Mouse (Mus musculus) c-Kit-negative CD71-positive TER-119-positive erythroid progenitor cells, embryonic 14.5 days (primary cell): ENCODE data around the gene Zbed5.
"Not testable (repeated sequence)": the region's sequence is repeated elsewhere in the genome, so short reads cannot be mapped to it uniquely, and the experiment has no call there.

ENCODE experiments used
- DNase-seq: peaks from one replicate; pipeline ENCODE4 v3.0.0-alpha.2; 2013; ENCODE audit warnings: low read depth, low spot score

The Zbed5 gene

DNA sequence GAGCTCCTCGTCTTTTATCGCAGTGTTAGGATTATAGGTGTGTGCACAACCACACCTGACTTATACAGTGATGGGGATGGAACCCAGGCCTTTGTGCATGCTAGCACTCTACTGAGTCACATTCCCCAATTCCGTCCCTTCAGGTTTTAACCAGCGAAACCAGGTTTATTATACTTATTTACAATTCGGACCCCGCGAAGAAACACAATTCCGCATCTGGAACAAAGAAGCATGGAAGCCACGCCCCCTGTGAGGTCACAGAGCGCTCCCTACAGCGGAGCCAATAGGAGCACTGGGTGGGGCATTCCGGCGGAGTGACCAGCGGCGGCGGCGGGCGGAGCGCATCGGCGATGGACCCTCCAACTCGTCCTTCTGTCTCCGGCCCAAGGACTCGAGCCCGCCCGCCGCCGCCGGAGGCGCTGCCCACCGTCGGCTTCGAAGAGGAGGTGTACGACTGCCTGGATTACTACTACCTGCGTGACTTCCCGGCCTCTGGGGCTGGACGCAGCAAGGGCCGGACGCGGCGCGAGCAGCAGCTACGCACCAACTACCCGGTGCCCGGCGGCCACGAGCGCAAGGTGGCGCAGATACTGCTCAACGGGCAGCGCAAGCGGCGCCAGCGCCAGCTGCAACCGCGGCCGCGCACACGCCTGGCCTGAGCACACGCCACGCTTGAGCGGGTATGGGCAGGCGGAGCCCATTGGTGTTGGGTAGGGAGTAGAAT is 12.9 kb downstream of the Zbed5 start, which contains the start of gene Nupr1l:
Gene Nupr1l, plus strand, starts transcription at position 299 of the 724 bp plus-strand sequence.
- DNase-seq: peak; percentile 64

DNA sequence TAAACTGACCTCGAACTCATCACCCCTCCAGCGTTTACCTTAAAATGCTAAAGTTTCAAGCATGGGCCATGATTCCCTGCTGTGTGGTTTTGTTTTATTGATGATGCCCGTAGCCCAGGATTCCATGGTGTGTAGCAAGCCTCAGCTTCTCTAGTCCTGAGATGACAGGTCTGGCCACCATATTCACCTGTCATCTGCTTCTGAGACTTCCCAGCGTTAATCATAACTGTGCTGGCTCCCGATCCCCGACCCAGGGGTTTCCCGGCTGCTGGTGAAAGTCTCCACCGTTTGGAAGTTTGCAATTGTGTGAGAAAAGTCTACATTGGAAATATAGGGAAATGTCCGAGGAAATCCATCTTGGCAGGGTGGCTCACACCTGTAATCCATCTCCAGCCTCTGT is 13.6 kb downstream of the Zbed5 start:
- DNase-seq: no peak

DNA sequence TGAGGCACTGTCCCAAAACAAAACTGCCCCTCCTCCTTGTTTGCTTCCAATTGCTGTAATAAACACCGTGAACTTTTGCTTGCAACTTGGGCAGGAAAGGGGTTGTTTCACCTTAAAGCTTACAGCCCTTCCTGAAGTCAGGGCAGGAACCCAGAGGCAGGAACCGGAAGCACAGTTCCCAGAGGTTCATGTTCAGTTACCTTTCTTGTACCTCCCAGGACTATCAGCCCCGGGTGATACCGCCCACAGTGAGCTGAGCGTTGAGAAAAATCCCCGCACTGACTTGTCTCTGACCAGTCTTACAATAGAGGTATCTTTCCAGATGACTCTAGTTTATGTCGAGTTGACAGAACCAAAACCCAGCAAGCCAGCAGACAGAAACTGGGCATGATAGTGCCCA is 14.1 kb downstream of the Zbed5 start:
- no peak for DNase-seq

DNA sequence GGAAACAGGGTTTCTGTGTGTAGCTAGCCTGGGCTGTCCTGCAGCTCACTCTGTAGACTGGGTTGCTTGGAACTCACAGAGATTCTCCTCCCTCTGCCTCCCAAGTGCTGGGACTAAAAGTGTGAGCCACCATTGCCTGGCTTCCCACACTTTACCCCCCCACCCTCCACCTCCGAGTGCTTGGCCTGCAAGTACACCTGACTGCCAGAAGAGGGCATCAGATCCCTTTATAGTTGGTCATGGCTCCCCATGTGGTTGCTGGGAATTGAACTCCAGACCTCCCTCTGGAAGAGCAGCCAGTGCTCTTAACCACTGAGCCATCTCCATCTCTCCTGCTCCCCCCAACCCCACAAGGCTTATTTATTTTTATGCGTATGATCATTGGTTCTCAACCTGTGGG is 18.5 kb downstream of the Zbed5 start:
- DNase-seq: no peak

DNA sequence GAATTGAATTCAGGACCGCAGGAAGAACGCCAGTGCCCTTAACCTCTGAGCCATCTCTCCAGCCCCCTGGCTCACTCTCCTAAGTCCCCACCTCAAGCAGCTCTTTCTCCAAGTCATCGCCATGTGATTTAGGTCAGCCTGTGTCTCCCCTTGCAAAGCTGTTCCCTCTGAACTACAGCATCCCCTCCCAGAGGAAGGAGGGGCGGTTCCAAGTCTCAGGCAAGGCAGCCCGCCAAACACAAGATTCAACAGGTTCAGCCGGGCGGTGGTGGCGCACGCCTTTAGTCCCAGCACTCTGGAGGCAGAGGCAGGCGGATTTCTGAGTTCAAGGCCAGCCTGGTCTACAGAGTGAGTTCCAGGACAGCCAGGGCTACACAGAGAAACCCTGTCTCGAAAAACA is 20.0 kb downstream of the Zbed5 start:
- DNase-seq: not testable (repeated sequence)

- DNase-seq: no peak
Observed at GRCm38 (mm10) chr5:129918065-129918651, 22.6 kb downstream of the Zbed5 start.

DNA sequence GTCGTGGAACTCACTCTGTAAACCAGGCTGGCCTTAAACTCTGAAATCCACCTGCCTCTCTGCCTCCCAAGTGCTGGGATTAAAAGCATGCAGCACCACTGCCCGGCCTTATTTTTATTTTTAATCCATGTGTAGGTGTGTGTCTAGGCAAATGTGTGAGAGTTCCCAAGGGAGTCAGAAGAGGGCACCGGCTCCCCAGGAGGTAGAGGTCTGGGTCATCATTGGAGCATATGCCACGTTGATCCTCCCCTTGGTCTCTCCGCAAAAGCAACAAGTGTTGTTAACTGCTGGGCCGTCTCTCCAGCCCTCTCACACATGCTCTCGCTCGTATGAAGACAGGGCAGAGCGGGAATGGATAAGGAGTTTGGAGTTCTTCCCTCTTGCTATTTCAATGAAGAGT is 23.2 kb downstream of the Zbed5 start:
- no peak for DNase-seq

- no peak for DNase-seq
Observed at GRCm38 (mm10) chr5:129919320-129919719, 23.8 kb downstream of the Zbed5 start.

DNA sequence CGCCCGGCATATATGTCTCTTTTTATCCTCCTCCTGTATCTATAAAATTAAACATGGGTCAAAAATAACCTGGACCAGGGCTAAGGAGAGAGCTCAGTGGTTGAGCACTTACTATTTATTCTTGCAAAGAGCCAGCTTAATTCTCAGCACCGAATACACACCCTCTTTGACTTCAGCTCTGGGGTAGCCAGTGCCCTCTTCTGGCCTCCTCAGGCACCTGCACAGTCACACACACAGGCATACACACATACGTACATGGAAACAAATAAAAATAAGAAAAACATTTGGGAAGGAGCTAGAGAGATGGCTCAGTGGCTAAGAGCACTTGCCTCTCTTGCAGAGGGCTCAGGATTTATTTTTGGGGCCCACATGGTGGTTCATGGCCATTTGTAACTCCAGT is 26.4 kb downstream of the Zbed5 start:
- DNase-seq: no peak

DNA sequence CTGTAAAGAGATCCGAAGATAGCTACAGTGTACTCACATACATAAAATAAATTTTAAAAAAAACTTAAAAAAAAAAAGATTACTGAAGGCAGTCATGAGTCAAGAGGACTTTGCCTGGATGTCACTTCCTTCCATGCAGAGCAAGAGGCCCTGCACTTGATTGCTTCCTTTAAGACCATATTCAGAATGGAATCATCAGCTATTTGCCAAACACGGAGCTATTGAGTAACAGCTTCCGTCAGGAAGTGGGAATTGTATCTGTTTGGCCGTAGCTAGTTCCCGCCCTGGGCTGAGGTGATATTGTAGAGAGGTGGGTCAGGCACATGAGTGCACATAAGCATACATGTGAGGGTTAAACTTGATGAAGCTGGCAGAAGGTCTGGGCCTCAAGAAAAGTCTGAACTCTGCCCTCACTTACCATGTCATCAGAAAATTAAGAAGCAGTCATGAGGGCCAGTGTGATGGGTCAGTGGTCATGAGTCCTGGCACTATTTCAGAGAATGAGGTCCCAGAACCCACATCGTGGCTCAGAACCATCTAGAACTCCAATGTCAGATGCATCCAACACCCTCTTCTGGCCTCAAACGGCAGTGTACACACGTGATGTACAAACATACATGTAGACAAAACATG is 29.4 kb downstream of the Zbed5 start:
- no peak for DNase-seq

- no peak for DNase-seq
Observed at GRCm38 (mm10) chr5:129925933-129926332, 30.4 kb downstream of the Zbed5 start.

- DNase-seq: no peak
Observed at GRCm38 (mm10) chr5:129929924-129930855, 34.7 kb downstream of the Zbed5 start.

GRCm38 (mm10) chr5:129936941-129937340 is 41.4 kb downstream of the Zbed5 start:
- no peak for DNase-seq

DNA sequence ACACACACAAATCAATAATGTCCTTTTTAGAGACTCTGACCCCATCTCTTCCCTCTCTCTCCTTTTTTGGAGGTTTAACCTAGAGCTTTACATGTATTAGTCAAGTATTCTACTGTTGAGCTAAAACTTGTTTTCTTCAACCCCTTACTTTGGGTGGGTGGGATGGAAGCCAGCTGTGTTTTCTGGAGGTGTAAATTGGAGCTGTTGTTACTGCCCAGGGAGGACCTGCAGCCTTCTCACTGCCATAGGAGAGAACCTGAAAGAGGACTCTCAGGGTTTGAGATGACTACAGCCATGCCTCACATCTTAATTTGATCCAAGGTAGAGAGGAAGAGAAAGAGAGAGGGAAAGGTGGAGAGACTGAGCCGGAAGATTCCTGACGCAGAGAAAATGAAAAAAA is 44.8 kb downstream of the Zbed5 start:
- no peak for DNase-seq

DNA sequence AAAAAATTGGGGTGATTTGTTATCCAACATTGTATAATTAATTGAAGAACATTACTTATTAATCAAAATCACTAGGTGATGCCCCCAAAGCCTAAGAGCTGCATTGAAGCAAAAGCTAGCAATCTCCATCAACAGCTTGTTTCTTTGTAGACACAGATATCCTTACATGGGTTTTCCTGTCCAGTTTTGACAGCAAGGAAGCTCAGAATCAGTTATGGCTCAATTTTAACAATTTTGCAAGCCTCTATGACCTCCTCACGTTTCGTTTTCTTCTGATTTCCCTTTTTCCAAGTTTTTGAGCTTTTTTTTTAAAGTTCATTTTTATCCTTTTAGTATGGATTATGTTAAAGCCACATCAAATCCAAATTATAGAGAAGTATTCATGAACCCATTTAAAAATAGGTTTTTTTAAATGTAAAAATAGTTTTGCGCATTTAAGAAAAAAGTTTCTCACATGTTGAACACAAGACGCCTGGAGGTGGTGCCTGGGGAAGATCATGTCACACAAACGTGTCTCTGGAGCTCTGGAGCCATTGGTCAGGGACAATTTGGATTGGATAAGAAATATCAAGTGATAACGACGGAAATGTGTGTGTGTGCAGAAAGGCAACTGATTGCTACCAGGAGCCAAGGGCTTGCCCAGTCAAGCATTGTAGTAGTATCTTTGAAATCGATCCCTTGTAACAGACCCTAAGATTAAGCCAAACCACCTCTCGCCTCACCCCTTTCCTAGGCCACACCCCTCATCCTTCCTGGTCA is 45.4 kb downstream of the Zbed5 start:
- no peak for DNase-seq

- peak; percentile 99 for DNase-seq
Observed at GRCm38 (mm10) chr5:129941495-129942045, 46.0 kb downstream of the Zbed5 start, which contains the start of gene Vkorc1l1. Vkorc1l1 (plus strand) TSS chr5:129941970.

- not testable (repeated sequence) for DNase-seq
Observed at GRCm38 (mm10) chr5:129942073-129942939, 46.8 kb downstream of the Zbed5 start.

DNA sequence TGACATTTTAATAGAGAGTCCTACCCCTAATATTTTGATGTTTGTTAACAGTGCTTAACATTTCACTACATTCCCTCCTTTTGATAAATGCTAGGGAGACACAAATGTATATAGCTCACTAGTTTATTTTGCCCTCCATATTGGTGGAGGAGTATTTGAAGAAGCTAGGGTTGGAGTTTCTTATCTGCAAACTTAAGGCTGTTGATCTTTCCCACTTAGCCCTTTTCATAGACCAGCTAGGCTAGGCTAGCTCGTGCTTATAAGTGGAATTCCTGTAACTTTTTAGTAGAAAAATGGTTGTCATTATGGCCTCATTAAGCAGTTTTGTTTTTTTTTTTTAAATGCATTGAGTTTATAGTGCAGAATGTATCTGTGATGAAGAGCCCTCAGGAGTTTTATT is 47.9 kb downstream of the Zbed5 start:
- no peak for DNase-seq

DNA sequence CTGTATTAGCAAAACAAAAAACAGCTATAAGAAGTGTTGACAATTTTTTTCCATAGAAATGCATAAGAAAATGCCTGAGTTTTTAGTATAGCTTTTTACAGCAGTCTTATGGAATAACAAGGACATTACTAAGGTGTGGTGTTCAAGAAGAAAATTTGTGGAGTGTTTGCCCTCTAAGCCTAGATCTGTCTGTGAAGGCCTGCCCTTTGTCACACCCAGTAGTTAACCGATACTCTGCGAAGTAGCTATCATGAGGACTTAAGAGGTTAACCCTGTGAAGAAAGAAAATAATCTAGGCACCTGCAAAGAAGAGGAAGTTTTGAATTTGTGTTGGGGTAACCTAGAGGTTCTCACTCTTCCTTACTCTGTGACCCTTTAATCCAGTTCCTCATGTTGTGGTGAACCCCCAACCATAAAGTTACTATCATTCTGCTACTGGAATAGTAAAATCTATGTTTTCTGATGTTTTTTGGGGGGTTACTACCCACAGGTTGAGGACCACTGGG is 52.1 kb downstream of the Zbed5 start:
- DNase-seq: no peak

- DNase-seq: no peak
Observed at GRCm38 (mm10) chr5:129952143-129952542, 56.6 kb downstream of the Zbed5 start.
